Mouse (Mus musculus): ENCODE results near the gene Lrrc59.

The Lrrc59 gene

DNA sequence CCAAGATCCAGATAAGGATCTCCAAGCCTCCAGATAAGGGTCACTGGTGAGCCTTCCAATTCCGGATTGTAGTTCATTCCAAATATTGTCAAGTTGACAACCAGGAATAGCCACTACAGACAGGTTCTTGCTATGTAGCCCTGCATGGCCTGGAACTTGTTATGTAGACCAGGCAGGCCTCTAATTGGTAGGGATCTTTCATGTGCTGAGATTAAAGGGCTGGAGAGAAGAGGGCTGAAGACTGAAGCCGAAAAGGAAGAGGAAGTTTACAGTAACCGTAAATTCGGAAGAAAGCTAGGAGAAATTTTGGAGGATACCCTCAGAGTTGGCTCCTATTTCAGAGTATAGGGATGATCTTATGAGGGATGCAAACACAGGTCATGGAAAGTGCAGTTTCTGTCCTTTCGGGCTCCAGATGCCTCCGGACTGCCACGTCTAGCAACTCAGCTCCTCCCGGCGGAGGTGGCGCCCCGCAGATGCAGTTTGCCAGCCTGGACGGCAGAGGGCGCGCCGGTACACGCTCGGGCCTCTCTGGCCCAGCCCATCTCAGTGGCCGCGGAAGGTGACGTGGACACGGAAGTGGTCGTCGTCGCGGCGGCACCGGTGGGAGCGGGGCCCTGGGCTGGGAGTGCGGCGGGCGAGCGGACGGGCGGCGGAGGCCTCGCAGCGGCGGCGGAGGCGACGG is at the start of gene Lrrc59:
Gene Lrrc59, plus strand, starts transcription at position 569 of the 685 bp plus-strand sequence.
- peak; percentile 97 for DNase-seq (ENCODE audit: low read depth)

DNA sequence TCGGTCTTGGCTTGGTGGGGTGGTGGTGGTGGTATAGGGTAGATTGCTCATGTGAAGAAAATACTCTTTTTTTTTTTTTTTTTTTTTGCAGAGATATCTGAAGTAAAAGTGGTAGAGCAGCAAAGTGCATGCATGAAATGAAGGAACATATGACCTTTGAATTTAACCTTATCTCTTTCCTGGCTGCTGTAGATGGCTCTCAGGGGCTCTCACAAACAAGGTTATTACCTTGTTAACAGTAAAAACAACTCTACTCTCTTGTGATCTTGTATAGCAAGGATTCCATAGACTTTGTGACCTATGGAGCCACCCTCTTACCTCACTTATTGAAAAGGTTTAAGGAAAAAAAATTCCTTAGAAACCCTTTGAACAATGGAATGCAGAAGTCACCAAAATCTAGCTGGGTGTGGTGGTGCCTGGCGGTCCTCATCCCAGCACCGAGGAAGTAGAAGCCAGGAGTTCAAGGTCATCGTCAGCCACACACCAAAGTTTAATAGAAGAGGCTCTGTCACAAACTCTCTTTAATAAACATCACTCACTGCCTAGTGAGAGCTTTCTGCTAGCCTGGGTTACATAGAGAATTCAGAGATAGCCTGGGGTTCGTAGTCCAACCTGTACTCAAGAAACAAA is 49.3 kb upstream of the Lrrc59 start:
- DNase-seq (ENCODE audit: low read depth): no peak

DNA sequence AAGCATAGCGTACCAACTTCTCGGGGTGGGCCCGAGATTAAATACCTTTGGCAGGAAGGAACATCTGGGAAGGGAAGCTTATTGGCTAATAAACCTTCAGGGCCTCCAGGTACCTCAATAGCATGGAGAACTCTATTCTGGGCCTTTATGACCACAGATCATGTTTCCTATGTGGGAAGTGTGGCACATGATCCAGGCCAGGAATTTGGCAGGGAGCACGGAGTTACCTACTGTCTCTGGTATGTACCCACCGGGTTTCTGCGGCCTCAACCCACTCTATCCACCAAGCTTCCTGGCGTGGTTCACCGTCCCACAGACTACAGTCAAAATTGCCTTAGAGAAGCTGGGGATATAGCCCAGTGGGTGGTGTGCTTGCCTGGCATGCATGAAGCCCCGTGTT is 44.5 kb upstream of the Lrrc59 start:
- peak; percentile 45 for DNase-seq (ENCODE audit: low read depth)

DNA sequence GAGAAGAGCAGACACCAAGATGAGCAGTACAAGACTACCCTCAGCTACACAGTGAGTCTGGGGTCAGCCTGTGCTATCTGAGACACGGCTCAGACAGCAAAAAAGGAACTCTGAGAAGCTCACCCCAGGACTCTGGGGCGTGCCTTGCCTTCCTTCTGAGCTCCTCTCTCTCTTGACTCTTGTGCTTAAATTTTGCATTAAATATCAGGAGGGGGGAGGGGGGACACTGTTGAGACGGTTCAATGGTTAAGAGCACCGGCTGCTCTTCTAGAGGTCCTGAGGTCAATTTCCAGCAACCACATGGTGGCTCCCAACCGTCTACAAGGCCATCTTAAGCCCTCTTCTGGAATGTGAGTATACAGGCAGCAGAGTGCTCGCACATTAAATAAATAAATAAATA is 42.1 kb upstream of the Lrrc59 start:
- DNase-seq (ENCODE audit: low read depth): no peak

DNA sequence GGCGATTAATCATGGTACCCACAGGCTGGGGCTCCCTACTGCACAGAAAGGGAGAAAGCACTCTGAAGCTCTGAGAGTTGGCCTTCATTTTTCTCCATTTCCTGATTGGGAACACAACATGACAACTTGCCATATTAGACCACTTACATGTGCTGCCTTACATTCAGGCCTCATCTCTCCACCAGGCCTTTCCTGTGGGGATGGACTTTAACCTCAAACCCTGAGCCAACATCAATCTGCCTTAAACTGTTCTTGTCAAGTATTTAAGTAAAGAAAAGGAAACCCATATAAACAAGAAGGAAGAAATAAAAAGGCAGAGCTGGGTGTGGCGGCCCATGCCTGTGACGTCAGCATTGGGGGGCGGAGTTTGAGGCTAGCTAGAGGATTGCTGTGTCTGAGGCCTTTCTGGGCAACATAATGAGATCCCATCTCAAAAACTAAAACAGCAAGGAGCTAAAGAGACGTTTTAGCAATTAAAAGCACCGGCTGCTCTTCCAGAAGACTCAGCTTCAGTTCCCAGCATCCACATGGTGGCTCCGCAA is 33.2 kb upstream of the Lrrc59 start:
- DNase-seq (ENCODE audit: low read depth): peak; percentile 36

DNA sequence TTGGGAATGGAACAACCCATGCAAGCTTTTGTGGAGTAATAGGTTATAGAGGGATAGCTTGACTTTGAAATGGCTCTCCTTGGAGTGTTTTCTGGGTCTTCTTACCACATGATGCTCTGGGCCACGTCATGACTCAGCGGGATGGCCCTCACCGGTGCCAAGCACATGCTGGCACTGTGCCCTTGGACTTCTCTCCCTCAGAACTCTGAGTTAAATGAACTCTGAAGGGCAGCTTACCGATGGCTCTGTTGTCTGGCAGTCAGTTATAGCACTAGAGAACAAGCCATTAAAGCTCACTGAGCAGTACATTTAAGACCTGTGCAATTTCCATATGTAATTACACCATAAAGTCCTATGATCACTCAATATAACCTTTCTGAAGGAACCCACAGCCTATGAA is 32.2 kb upstream of the Lrrc59 start:
- DNase-seq (ENCODE audit: low read depth): peak; percentile 84

DNA sequence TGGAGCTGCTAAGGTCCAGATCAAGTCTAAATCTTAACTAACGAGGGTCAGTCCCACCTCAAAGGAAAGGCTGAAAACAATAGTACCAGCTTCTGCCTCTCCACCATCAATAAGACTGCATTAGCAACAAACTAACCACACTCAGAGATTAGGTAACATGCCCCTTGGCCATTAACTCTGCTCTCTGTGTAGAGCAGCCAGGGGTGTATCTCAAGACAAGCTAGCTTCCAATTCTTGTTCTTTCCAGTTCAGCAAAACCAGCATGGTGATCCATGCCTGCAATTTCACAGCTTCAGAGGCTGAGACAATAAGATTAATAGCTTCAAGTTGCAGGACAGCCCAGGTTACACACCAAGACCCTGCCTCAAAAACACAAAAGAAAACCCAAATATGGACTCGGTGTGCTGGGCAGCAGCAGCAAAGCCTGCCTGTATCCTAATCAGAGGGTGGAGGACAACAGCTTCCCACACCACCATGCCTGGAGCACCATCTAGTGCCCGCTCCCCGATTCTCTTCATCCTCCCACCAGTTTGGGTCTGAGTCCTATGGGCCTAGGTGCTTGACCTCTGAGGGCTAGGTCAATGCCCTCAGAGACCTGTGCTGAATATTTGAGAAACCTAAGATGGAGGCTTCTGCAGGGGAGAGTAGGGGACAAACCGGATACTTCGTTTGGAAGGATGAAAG is 31.0 kb upstream of the Lrrc59 start:
- DNase-seq (ENCODE audit: low read depth): no peak

DNA sequence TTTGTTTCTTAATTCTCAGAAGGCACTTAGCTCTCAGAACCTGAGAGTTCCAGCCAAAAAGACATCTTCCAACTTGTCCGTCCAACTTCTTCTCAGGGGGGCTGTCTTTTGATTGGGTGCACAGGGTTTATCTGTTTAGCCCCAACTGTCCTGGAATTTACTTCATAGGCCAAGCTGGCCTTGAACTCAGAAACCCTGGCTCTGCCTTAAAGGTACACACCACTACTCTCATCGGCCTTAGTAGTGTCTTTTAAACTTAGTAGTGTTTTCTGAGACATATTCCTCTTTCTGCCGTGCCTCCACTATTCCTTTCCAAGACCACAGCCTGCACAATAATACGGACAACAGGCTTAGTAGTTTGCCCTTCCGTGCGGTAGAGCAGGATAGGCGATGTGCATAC is 29.1 kb upstream of the Lrrc59 start:
- no peak for DNase-seq (ENCODE audit: low read depth)

DNA sequence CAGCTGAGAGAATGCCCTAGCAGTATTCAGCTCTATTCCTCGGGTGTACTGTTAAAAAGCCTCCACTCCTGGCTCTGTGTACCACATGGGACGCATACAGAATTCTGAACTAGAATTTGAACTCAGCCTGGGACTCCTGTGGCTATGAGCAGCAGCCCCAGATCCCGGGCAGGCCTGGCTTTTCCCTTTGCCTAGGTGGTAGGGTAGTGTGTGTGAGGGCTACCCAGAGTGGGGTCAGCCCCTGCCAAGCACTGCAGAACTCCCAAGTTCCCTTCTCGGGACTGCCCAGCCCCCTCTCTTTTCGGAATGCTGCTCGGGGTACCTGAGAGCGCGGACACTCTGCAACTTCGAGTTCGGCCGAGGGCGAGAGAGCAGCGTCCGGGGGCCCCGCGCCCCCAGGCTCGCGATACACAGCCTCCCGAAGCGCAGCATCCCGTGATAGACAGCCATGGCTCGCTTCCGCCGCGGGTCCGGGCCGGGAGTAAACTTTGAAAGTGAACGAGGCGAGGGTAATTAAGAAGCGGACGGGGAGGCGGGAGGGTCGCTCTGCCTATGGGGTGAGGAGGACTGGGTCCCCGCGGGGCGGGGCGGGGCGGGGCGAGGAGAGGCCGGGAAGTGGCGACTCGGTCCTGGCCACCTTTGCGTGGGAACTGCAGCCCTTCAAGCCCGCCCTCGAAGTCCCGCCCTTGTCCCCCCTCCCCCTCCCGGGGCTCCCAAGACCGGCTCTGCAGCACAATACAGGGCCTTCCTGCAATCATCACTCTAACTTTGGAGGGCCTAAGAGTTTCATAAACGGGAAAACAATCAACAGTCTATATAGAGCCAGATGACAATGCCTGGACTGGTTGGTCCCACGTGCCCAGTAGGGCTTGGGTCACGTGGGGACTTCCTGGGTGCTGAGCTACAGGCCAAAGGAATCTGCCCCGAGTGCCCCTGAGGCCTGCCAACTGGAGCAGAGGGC is 28.0 kb upstream of the Lrrc59 start, which contains the start of gene Acsf2:
Gene Acsf2, minus strand, starts transcription at position 551 of the 961 bp plus-strand sequence.
- peak; percentile 89 for DNase-seq (ENCODE audit: low read depth)

DNA sequence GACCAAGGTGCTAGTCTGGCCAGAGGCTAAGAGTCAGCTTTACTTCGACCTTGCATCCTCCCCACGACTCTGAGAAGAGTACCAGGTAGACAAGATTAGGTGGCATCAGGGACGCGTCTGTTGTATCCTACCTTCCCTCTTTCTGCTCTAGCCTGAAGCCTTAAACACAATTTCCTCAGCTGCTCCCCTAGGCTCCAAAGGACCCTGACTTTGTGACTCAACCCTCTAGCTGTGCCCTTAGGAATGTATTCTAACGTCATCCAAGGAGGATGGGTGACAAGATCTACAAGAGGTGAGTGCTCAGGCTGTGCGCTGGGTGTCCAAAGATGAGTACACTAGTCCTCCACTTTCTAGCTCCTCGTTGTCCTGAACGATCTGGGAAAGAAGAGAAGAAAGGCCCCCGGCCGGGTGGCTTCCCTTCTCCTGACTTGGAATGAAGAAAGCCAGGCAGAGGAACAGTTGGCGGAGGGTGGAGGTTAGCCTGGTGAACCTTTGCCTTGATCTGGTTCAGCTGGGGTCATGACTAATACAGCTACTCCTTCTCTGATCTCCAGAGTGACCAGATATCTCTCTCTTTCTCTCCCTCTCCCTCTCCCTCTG is 27.1 kb upstream of the Lrrc59 start:
- DNase-seq (ENCODE audit: low read depth): no peak

DNA sequence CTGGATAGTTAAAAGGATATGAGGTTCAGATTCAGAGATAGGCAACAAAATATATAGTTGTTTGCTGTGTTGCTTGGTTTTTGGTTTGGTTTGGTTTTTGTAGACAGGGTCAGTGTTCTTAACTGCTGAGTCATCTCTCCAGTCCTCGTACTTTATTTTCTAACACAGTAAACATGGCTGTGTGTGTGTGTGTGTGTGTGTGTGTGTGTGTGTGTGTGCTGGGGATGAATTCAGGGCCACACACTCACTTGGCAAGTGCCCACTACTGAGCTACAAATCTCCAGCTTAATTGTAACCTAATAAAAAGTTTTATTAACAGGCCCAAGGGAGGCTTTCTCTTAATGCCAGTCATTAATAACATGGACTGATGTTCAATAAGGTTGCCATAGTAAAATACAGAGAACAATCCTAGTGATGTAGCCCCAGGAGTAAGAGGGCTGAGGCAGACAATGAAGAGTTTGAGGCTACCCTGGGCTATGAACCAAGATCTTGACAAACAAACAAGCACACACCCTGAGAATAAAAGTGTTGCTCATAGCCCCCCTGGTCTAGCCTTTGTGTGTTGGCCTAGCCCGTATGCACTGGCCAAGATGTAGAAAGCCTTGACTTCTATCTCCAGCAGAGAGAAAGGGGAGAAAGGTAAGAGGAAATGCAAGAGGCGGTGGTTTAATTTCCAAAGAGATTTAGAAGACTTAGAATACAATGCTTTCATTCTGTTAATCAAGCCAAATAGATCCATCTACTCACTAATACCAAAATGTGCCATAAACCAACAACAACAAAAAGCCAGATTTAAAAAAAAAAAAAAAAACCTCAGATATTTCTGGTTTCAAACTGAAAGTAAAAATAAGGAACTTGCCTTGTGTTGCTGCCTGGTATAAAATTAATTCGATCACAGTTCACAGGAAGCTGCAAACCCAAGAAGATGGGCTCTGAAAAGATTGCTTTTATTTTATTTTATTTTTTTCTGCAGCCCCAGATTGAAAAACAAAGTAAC is 18.5 kb upstream of the Lrrc59 start:
- peak; percentile 74 for DNase-seq (ENCODE audit: low read depth)

DNA sequence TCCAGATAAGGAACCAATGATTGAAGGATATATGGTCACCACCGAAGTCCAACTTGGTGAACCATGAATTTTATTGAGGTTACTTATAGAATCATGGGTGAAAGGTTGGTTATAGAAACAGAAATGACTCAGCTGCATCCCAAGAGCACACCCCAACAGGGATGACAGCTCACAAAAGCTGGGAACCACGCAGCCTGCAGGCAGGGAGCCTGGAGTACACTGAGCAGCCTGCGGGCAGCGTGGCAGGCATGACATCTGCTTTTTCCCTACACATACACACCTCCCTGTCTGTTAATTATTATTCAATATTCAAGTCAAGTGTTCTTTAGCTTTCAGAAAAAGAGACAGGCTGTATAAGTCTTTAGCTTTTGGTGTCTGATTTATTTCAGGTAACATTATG is 15.0 kb upstream of the Lrrc59 start:
- no peak for DNase-seq (ENCODE audit: low read depth)

DNA sequence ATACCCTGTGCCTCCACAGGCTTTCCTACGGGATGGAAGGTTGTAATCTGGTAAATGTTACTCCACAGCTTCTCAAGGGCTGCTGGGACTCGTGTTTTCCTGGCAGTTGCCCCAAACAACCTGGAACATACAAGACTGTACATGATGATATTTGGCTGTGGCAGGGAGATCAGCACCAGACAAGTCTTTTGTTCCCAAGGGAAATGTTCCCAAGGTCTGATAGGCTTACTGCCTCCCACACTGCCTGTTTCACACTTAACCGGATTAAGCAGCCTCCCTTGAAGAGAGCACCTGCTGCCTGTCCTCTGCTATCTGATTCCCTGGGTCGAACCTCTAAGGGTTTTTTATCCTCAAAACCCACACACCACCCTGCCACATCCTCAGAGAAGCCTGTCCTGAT is 14.1 kb upstream of the Lrrc59 start:
- DNase-seq (ENCODE audit: low read depth): peak; percentile 29

DNA sequence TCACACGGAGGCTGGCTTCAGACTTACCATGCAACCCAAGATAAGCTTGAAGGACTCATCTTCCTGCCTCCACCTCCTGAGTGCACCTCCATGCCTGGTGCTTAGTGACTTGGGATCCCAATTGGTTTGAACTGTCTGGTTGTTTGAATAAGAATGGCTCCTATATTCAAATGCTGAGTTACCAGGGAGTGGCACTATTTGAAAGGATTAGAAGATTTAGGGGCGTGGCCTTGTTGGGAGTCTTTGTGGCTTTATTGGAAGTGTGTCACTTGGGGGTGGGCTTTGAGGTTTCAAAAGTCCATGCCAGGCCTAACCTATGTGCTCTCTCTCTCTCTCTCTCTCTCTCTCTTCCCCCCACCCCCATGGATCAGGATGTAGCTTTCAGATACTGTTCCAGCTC is 11.9 kb upstream of the Lrrc59 start:
- no peak for DNase-seq (ENCODE audit: low read depth)

DNA sequence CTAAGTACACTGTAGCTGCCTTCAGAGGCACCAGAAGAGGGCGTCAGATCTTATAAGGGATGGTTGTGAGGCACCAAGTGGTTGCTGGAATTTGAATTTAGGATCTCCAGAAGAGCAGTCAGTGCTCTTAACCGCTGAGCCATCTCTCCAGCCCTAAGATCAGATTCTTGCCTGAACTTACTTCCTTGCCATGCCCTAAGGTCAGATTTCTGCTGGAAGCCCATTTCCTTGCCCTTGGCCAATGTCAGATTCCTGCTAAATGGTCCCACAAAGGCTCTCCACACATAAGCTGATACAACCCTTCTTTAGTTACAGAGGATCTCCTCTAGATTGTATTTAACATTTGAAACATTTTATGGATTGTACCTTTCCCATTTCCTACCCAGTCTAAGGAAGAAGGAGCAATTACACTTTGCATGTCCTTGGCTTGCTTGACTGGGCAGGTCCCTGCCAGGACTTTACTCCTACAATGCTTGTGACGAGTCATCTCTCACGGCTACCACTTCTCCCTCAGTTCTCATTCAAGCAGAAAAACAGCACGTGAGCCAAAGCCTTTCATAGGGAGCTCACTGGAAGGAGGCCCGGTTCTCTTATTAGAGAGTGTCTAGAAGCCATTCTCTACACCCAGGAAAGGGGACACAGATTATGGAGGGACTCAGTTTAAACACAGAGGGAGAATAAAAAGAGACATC is 8.7 kb upstream of the Lrrc59 start:
- DNase-seq (ENCODE audit: low read depth): peak; percentile 56

DNA sequence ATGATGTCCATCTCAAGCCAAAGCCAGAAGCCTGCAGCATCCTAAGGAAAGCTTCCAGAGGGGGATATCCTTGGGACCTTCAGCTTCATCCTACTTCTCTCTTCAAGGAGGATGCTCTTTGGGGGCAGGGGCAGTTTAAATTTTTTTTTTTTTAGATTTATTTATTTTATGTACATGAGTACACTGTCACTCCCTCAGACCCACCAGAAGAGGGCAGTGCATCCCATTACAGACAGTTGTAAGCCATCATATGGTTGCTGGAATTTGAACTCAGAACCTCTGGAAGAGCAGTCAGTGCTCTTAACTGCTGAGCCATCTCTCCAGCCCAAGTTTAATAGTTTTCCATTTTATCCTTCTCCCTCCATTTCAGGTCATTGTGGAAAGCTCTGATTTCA is 8.1 kb upstream of the Lrrc59 start:
- DNase-seq (ENCODE audit: low read depth): peak; percentile 43

DNA sequence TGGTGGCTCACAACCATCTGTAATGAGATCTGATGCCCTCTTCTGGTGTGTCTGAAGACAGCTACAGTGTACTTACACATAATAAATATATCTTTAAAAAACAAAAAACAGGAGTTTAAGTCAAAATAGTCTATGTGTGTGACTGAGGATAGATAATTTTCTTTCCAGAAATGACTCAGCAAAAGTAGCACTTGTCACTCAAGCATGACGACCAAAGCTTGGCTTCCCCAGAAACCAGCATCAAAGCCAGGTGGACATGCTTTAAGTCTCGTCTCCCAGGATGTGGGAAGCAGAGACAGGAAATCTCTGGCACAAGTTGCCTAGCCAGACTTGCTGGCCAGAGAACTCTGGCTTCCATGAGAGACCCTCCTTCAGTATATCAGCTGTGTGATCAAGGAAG is 7.4 kb upstream of the Lrrc59 start:
- no peak for DNase-seq (ENCODE audit: low read depth)

DNA sequence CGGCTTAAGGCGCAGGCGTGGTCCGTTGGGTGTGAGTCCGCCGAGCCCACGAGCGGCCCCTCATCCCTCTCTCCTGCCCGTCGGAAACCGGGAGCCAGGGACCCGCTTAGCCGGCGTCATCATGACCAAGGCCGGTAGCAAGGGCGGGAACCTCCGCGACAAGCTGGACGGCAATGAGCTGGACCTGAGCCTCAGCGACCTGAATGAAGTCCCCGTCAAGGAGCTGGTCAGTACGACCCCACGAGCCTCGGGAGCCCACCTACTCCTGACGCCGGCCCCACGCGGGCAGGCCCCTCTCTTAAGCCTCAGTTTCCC is 274 bp downstream of the Lrrc59 start:
- no peak for DNase-seq (ENCODE audit: low read depth)

DNA sequence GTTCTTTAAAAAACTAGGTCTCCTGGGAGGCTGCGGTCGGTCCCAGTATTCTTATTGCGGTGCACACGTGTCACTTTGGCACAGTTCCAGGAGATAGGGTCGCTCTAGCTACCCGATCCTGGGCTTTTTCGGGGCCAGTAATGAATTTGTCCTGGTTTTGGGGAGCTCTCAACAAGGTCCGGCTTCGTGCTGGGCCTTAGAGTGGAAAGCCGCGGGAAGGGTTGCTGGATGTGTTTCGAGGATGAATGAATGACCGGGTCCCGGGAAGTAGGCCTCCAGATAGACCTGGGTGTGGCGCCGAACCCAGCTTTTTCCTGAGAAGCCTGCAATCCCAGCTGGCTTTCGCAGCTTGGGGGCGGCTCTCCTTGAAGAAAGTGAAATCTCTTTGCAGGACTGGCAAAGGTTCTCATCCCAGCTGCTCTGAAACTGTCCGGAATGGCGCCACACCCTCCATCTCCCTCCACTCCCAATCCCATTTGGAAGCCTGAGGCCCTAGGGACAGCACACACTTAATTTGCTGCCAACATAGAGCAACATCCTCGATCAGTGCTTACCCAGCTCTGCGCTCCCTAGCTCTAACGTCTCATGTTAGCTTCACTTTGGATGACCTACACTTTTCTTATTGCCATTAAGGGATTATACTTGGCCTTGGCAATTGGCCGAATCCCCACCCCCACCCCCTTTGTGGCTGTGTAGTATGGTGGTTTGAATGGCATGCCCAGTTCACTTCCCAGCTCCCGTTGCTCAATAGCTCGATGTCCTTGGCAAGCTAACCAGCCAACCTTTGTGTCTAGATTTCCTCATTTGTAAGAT is 838 bp downstream of the Lrrc59 start:
- peak; percentile 74 for DNase-seq (ENCODE audit: low read depth)

Measured in NIH3T3 (cell line).